Mouse (Mus musculus): ENCODE data around the gene F2r.

The F2r gene

DNA sequence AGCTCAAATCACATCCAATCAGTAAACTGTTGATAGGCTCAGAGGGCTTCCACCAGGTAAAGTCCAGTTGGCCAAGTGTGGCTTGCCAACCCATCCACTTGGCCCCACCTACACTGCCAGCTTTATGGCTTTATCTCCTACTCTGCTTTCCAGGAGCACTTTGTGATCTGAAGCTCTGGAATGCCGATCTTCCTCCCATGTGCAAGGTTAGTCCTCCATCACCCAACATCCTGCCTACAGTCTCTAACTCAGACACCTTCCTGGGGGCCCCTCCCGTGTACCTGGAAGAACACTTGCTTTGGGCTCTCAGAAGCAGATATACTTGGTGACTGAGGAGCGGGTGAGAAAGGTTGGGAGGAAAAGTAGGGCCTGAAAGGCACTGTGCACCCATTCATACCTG is 26.7 kb downstream of the F2r start:
- no peak for DNase-seq

DNA sequence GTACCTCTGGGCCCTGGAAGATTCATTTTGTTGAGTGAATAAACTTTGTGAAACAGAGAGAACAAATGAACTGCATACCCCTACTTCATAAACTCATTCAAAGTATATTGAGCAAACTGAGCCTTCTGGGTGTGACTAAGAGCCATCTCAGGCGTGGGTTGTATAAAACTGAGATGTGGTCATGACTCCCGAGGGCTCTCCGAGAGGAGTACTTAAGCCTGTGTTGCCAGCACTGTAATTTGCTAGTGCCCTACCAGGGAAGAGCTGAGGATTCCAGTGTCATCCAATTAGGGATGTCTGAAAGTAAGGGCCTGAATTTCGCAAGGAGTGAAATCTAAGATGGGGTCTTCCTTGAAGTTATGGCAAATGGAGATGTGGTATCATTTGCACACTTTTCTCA is 30.7 kb downstream of the F2r start:
- DNase-seq, result no peak

DNA sequence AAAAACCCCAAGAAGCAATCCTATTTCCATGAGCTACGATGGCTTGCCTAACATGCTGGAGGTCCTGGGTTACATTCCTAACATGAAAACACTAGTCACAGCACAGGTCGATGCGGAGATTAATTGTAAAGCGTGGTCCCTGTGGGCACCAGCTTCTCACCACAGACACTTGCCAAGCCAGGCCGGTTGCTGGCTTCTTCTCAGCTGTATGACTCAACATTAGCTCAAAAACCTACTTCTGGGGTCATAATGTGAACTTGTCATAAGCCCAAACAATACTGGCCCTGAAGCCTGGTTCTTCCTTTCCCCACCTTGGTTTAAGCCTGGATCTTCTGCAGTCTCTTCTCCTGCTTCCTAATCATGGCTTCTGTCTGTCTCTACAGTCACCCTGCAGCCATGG is 33.4 kb downstream of the F2r start:
- DNase-seq, result no peak

GRCm38 (mm10) chr13:95583237-95584189 is 34.8 kb downstream of the F2r start:
- peak; percentile 34 for DNase-seq

- no peak for DNase-seq
These were observed 36.4 kb downstream of the F2r start for GRCm38 (mm10) chr13:95581850-95582249.

DNA sequence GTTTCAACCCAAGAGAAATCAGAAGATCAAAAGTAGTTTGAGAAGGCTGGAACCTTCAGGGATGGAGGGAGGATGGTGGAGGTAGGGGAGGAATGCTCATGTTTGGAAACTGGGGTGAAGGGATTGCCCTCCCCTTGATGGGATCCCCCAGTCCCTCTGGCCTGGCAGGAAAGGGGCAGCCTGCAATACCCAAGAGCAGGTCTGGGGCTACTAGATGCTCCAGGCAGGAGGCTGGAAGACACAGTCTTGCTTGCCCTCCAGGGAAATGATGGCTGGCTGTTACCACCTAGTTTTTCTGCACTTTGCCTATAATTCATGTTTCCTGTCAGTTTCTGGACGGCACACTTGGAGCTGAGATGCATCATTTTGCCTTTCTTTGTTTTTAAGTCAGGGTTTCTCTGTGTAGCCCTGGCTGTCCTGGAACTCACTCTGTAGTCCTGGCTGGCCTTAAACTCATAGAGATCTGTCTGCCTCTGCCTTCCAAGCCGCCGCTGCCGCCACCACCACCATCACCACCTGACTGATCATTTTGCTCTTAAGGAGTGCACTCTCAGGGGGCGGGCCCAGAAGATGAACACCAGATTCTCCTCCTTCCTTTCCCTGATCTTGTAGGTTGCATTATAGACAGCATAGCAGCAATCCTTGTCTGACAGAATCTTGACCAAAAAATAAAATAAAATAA is 40.1 kb downstream of the F2r start:
- DNase-seq, result no peak

DNA sequence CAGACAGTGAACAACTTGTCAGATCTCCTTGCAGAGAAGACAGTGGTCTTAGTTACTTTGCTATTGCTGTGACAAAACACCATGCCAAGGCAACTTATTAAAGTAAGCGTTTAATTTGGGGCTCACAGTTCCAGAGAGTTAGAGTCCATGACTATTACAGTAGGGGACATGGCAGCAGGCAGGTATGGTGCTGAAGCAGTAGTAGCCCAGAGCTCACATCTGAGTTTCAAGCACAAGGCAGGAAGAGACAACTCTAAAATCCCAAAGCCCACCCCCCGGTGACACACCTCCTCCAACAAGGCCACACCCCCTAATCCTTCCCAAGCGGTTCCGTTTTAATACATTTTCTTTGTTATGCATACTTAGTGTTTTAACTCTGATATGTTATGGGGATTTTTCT is 47.4 kb downstream of the F2r start:
- no peak for DNase-seq

GRCm38 (mm10) chr13:95569326-95569725 is 49.0 kb downstream of the F2r start:
- DNase-seq, result no peak

DNA sequence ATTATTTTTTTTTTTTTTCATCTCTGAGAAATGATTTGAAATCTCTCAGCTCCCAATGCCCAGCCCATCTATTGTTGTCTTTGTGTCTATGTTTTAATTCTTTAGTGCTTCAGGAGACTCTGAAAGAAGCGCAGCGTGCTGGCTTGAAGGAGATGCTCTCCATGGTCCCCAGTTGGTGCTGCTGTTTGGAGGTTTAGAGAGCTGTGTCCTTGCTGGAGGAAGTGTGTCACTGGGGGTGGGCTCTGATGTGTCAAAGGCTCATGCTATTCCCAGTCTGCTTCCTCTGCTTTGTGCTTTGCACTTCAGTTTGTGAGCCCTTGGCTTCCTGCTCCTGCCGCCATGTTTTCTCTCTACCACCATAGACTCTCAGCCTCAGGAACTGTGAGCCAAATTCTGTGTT is 50.0 kb downstream of the F2r start:
- no peak for DNase-seq

GRCm38 (mm10) chr13:95566841-95567551 is 51.3 kb downstream of the F2r start:
- DNase-seq, result no peak

DNA sequence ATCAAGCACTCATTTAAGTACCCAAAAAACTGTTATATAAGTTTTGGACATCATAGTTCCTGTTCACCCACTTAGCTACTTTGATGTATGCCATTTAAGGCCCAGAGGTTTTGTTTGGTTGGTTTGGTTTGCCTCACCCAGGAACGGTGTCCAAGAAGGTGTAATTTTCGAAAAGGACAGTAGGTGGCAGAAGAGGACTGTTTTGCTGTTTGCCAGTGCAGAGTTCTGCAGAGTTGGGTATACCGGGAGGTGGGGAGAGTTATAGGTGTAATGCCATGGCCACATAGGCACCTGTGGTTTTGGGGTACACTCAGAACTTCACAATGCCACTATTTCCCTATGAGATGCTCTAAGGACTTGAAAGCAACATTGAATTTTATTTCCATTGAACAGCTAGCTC is 54.6 kb downstream of the F2r start:
- DNase-seq, result peak; percentile 78

- no peak for DNase-seq
These were observed 55.1 kb downstream of the F2r start for GRCm38 (mm10) chr13:95563066-95563610.

DNA sequence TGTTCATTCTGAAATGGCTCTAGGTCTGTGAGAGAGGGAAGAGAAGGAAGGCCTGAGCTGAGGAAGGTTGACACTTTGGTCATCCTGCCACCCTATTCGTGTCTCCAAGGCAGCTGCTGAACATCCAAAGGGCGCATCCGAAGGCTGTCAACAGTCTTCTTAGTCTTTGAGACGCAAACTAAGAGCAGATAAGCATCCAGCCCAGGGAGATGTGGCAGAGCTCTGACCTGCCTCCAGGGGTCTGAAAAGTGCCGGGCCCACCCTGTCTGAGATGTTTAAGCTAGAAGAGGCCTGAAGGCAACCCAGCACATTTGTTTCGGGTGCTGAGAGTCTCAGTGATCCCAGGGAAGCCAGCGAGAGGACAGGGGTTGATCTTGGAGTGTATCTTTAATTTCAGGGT is 61.0 kb downstream of the F2r start:
- DNase-seq, result no peak

- DNase-seq, result no peak
These were observed 64.3 kb downstream of the F2r start for GRCm38 (mm10) chr13:95553885-95554492.
